Mouse (Mus musculus) bone marrow, adult 2 months (tissue): ENCODE data around the gene Apc2.

ENCODE experiments used
- CTCF ChIP-seq: fragments of 200-500 bp; IDR thresholded peaks from 2 replicates; pipeline ENCODE4 v1.5.1; 2011; ENCODE audit warnings: low read length, control low read depth; ENCODE audit not compliant: control insufficient read depth, insufficient read depth
- POLR2A ChIP-seq: fragments of 200-500 bp; IDR thresholded peaks from 2 replicates; pipeline ENCODE4 v1.6.1; 2011; ENCODE audit warnings: low read depth, mild to moderate bottlenecking, control low read depth, low read length, borderline replicate concordance; ENCODE audit not compliant: control insufficient read depth

GRCm38 (mm10) chr10:80250059-80250458, 45.7 kb upstream of the Apc2 start:
- TF ChIP-seq POLR2A (no peak), CTCF (no peak)
